Mouse (Mus musculus): ENCODE measurements at regions not wholly inside any gene's neighbourhood (a gene's known extent, or its start where the extent isn't known, plus 50 kb on each side); places are given as distances from the start of the nearest gene placed in this dataset.
A peak's percentile ranks its signal among the peaks of the same experiment; 100 is the strongest.

- DNase-seq = peak; percentile 53 to 78
These were observed 55.7 kb upstream of the Hnrnpa3 start for GRCm38 (mm10) chr2:75603175-75603871.

DNA sequence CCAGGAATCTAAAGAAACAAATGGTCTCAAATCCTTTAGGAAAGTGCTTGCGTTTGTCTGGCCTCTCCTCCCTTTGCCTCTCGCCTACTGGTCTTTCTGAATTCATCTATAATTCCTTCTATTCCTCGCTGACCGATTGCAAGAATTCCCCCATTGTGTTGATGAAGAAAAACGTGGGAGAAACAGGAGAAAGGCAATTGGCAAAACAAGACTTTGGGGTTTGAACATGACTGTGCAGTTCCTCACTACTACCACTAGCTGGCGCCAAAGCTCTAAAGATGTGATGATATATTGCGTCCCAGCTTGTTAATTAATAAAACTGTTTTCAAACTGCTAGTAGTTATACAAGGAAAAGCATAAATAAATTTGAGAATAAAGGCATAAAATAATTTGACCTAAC, 53.4 kb upstream of the Hnrnpa3 start:
- DNase-seq = peak; percentile 51 to 69

DNA sequence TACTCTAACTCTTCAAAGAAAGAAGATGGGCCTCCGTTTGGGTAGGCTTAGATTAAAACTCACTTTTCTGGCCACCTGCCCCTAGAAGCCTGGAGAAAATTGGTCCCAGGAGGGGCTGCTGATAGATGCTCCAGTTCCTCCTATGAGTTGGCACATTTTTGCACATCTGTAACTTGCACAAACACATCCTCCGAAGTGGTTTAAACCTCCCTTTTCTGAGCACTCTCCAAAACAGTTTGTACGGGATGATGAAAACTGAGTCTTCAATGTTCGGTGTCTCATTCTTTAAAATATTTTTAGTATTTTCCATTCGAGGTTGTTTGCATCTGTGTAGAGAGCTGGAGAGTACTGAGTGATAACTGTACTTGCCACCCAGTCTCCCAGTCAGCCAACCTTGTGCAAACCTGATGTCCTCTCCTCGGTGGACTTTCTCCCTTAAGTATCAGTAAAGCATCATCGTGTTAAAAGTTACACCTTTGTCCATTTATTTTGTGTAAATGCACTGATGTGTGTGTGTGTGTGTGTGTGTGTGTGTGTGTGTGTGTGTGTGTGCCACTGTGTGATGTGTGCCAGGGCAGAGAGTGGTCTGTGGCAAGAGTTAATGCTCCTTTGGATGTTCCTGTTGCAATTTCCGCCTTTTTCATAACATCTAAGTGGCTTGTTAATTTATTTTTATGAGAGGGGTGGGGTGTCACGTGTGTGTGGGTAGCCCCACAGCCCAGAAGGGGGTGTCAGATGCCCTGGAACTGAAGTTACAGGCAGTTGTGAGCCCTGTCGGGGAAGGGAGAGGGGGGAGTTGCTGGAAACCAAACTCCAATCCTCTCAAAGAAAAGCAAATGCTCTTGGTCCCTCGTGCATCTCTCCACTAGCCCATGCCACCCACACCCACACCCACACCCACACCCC, 51.8 kb upstream of the Hnrnpa3 start:
- DNase-seq = peak in 1 of 2 experiments; percentile 35

GRCm38 (mm10) chr2:75607958-75608357, 51.1 kb upstream of the Hnrnpa3 start:
- peak; percentile 57 to 62 for DNase-seq

- DNase-seq = peak in 1 of 2 experiments; percentile 67
These were observed 50.6 kb upstream of the Hnrnpa3 start for GRCm38 (mm10) chr2:75608482-75608881.

DNA sequence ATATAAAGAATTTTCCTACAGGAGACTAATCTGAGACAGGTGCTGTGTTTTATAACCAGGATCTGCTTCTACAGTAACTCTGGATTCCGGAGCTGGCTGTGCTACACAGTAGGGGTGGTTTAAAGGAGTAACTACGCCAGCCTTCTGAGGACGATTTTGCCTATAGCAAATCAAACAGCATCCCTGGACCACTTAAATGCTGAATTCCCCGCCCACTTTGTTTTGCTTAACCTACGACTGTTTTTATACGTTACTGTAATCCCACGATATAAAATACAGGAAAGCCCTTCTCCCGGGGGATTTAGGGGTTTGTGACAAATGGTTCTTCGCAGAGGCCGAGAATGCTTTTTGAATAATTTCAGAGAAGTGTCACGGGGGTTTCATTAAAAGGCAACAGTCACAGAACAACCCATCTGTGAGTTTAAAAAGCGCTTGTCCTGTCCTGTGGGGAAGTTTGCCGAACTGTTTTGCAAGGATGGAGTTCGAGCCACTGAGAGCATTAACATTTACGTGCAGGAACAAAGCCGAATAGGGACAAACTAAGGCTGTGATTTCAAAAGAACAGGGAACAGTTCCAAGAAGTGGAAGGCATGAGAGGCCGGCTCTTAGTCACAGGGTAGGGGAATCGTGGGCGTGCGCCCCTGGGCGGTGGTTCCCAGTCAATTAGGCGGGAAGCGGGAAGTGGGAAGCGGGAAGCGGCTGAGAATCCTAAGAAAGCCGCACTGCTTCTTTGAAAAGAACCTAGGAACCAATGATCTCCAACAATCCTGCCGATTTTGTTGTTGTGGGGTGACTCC, 49.7 kb upstream of the Hnrnpa3 start:
- DNase-seq = peak; percentile 49 to 51

All from kidney, postnatal 36 days (tissue).